Mouse (Mus musculus) adrenal gland, postnatal 14 days (tissue): Measurements from ENCODE around the gene Snd1. TPM values are rescaled to one million over a fixed set of nuclear protein-coding genes. Genes with fewer than 3 reads are reported as not detected.

Experiments used
- DNase-seq: peaks from one replicate; pipeline ENCODE4 v3.0.0; 2021; ENCODE audit warnings: mixed read lengths
- long read RNA-seq, 2 experiments: library from polyadenylated mRNA; stranded (forward); transcript quantifications; one replicate each; pipeline ENCODE4 v2.0.0; 2021
- total RNA-seq: library from RNA; stranded (reverse); gene quantifications from 2 replicates; pipeline ENCODE4 v1.2.3, GENCODE M21; 2021

The Snd1 gene
- 121 and 132 TPM in 2 replicates for total RNA-seq
- long read RNA-seq, experiment 1, transcript Snd1-201 (24 exons, 3,482 nt), result major isoform, 70 of 104 reads
- long read RNA-seq, experiment 1, partial matches to known transcripts, result 23 of 104 reads
- long read RNA-seq, experiment 1, other reads (novel, unspliced or antisense), result 11 of 104 reads
- long read RNA-seq, experiment 2, transcript Snd1-201 (24 exons, 3,482 nt), result major isoform, 68 of 97 reads
- long read RNA-seq, experiment 2, partial matches to known transcripts, result 13 of 97 reads
- long read RNA-seq, experiment 2, other reads (novel, unspliced or antisense), result 16 of 97 reads

- DNase-seq, result no peak
These were observed at the start of gene Snd1 for GRCm38 (mm10) chr6:28474839-28475238. Gene Snd1, plus strand, starts transcription at chr6:28475139.

GRCm38 (mm10) chr6:28427096-28427839 lies 47.7 kb upstream of the Snd1 start, which contains the start of gene Fscn3:
Gene Fscn3, plus strand, starts transcription at chr6:28427789.
- no peak for DNase-seq

- no peak for DNase-seq
These were observed 46.6 kb upstream of the Snd1 start, which contains the start of gene Gcc1 for GRCm38 (mm10) chr6:28428290-28428689. Gene Gcc1, minus strand, starts transcription at chr6:28428390.

- no peak for DNase-seq
These were observed 45.1 kb upstream of the Snd1 start for GRCm38 (mm10) chr6:28429870-28430269.

GRCm38 (mm10) chr6:28430795-28431537 lies 44.0 kb upstream of the Snd1 start:
- no peak for DNase-seq

GRCm38 (mm10) chr6:28431538-28431855 lies 43.4 kb upstream of the Snd1 start:
- no peak for DNase-seq

GRCm38 (mm10) chr6:28447937-28448336 lies 27.0 kb upstream of the Snd1 start:
- no peak for DNase-seq

- no peak for DNase-seq
These were observed 25.7 kb upstream of the Snd1 start, which contains the start of gene Pax4 for GRCm38 (mm10) chr6:28449253-28449652. Gene Pax4, minus strand, starts transcription at chr6:28449353.

GRCm38 (mm10) chr6:28450481-28450880 lies 24.5 kb upstream of the Snd1 start:
- no peak for DNase-seq

- no peak for DNase-seq
These were observed 24.0 kb upstream of the Snd1 start for GRCm38 (mm10) chr6:28450977-28451376.

- no peak for DNase-seq
These were observed 15.7 kb upstream of the Snd1 start for GRCm38 (mm10) chr6:28459221-28459668.

- peak; percentile 82 for DNase-seq
These were observed 14.4 kb upstream of the Snd1 start for GRCm38 (mm10) chr6:28460534-28460933.

GRCm38 (mm10) chr6:28464630-28465029 lies 10.3 kb upstream of the Snd1 start:
- DNase-seq, result no peak

- DNase-seq, result peak; percentile 20
These were observed 4.8 kb upstream of the Snd1 start for GRCm38 (mm10) chr6:28470017-28470602.

- DNase-seq, result no peak
These were observed 4.3 kb upstream of the Snd1 start for GRCm38 (mm10) chr6:28470621-28471020.

GRCm38 (mm10) chr6:28471284-28472035 lies 3.5 kb upstream of the Snd1 start:
- no peak for DNase-seq

- DNase-seq, result no peak
These were observed 728 bp upstream of the Snd1 start for GRCm38 (mm10) chr6:28474211-28474610.

GRCm38 (mm10) chr6:28479865-28480751 lies 5.2 kb downstream of the Snd1 start:
- peak; percentile 99 for DNase-seq

- DNase-seq, result no peak
These were observed 6.0 kb downstream of the Snd1 start for GRCm38 (mm10) chr6:28480752-28481492.
